ENCODE assay signal across 12 mouse cellular contexts in genomic region chr6:6219661-6220370, GRCm38 (mm10). TPM values are rescaled to one million over a fixed set of nuclear protein-coding genes. Genes with fewer than 3 reads are reported as not detected.
DNase-seq lines count a peak whose midpoint lies in the region; ATAC-seq and TF ChIP-seq lines count a peak whose summit lies in the region.
"Had no signal": no experiment of that assay in that cellular context is flagged by ENCODE, and none has a peak within 500 bp of the region (broad histone marks: within the 10 kb centered on the region; RNA-seq: fewer than 3 reads in every experiment).

No protein-coding gene starts in this region.

- H3K9me3 ChIP-seq in liver, embryonic 12.5 days (replicated peaks), result no peaks in the 10 kb centered on the region
- H3K9me3 ChIP-seq in liver, postnatal 0 days (ENCODE audit: low read length), result no peaks in the 10 kb centered on the region
- H3K9me3 ChIP-seq: forebrain, embryonic 10.5 days; neural tube, embryonic 15.5 days had no signal

- TF ChIP-seq CTCF in cerebellum, adult 2 months (IDR thresholded peaks at IDR 0.05; ENCODE audit: borderline replicate concordance, insufficient read depth, low read depth, low read length), result no peak
- no peak for TF ChIP-seq CTCF in liver, postnatal 0 days (IDR thresholded peaks at IDR 0.05; ENCODE audit: low read depth)

- no peak for ATAC-seq in liver, embryonic 12.5 days
- peak; percentile 82 for ATAC-seq in liver, postnatal 0 days
- no peak for ATAC-seq in erythroid progenitor cell, adult 5-6 weeks (replicated peaks; ENCODE audit: low FRiP score, poor library complexity, severe bottlenecking)
- ATAC-seq: activated CD4-positive, CD25-positive, alpha-beta regulatory T cell, adult 4 months had no signal

- no peak overlapping the region for H3K4me3 ChIP-seq in cerebellum, adult 2 months (replicated peaks; ENCODE audit: insufficient read depth, low read depth, low read length)
- H3K4me3 ChIP-seq in liver, embryonic 12.5 days, result no peak overlapping the region
- no peak overlapping the region for H3K4me3 ChIP-seq in liver, postnatal 0 days (ENCODE audit: low read depth, low read length)
- H3K4me3 ChIP-seq: forebrain, embryonic 10.5 days; neural tube, embryonic 15.5 days had no signal

- H3K4me2 ChIP-seq in liver, embryonic 12.5 days, result no peak overlapping the region
- no peak overlapping the region for H3K4me2 ChIP-seq in liver, postnatal 0 days (ENCODE audit: low read depth, low read length)
- H3K4me2 ChIP-seq: neural tube, embryonic 15.5 days had no signal

- no peaks in the 10 kb centered on the region for H3K36me3 ChIP-seq in liver, embryonic 12.5 days
- H3K36me3 ChIP-seq in liver, postnatal 0 days (replicated peaks; ENCODE audit: insufficient read depth, low read length), result no peaks in the 10 kb centered on the region
- H3K36me3 ChIP-seq: forebrain, embryonic 10.5 days; neural tube, embryonic 15.5 days had no signal

- H3K27me3 ChIP-seq in cerebellum, adult 2 months (ENCODE audit: control insufficient read depth, insufficient read depth, low read length), result no peaks in the 10 kb centered on the region
- no peaks in the 10 kb centered on the region for H3K27me3 ChIP-seq in liver, embryonic 12.5 days (replicated peaks)
- H3K27me3 ChIP-seq in liver, postnatal 0 days (ENCODE audit: insufficient read depth, low read length), result no peaks in the 10 kb centered on the region
- H3K27me3 ChIP-seq: neural tube, embryonic 15.5 days had no signal

- peak; percentile 8 to 18 for DNase-seq in cerebellum, adult 2 months
- DNase-seq in cerebellum, adult 9-11 months, result no peak
- peak; percentile 18 for DNase-seq in liver
- DNase-seq in fibroblast of lung, adult 2 months (ENCODE audit: low read depth), result peak; percentile 59
- peak; percentile 81 for DNase-seq in liver, postnatal 0 days
- DNase-seq in embryo, embryonic 10.5 days (ENCODE audit: low spot score), result no peak
- DNase-seq: heart, postnatal 36 days had no signal

- WGBS in cerebellum, adult 2 months, result 56% methylated on average over 12 of the region's 12 CpGs
- 56% methylated on average over 12 of the region's 12 CpGs for WGBS in liver, embryonic 12.5 days (ENCODE audit: insufficient replicate concordance)
- 53% methylated on average over 12 of the region's 12 CpGs for WGBS in liver, postnatal 0 days (ENCODE audit: insufficient replicate concordance)

- peak; percentile 90; the same call in 1 of the 2 replicates for TF ChIP-seq EP300 in liver, postnatal 0 days (IDR thresholded peaks at IDR 0.05; ENCODE audit: low read depth)

- H3K9ac ChIP-seq in liver, embryonic 12.5 days, result no peak overlapping the region
- no peak overlapping the region for H3K9ac ChIP-seq in liver, postnatal 0 days (replicated peaks)
- H3K9ac ChIP-seq: neural tube, embryonic 15.5 days had no signal

- no peak for TF ChIP-seq POLR2A in cerebellum, adult 2 months (IDR thresholded peaks at IDR 0.05; ENCODE audit: borderline replicate concordance, insufficient read depth, low read length)

- H3K4me1 ChIP-seq in cerebellum, adult 2 months (ENCODE audit: control insufficient read depth, insufficient read depth, low read length), result no peaks in the 10 kb centered on the region
- peaks cover 24% of the 10 kb centered on the region for H3K4me1 ChIP-seq in liver, embryonic 12.5 days
- peaks cover 16% of the 10 kb centered on the region; the same call in 1 of the 2 replicates for H3K4me1 ChIP-seq in liver, postnatal 0 days (ENCODE audit: insufficient read depth)

- H3K27ac ChIP-seq in cerebellum, adult 2 months (ENCODE audit: insufficient read depth, low read length), result no peak overlapping the region
- H3K27ac ChIP-seq in liver, embryonic 12.5 days, result no peak overlapping the region
- peak overlapping the region; percentile 86 for H3K27ac ChIP-seq in liver, postnatal 0 days (ENCODE audit: low read depth)
- H3K27ac ChIP-seq: forebrain, embryonic 10.5 days; neural tube, embryonic 15.5 days had no signal

RNA-seq across cellular contexts. Expression of gene Slc25a13, which starts 2.8 kb away (rescaled TPM):
- 5.1 and 5.8 TPM in 2 replicates for polyA plus RNA-seq in cerebellum, adult 2 months (2012; rRNA removed)
- polyA plus RNA-seq in liver, embryonic 12.5 days (2016; fragmentation: Nextera tagmentation; extraction: Ambion mirVana), result 41.9 and 43.6 TPM in 2 replicates
- polyA plus RNA-seq in liver, postnatal 0 days (2015; fragmentation: Nextera tagmentation; extraction: Ambion mirVana), result 160 and 167 TPM in 2 replicates
- total RNA-seq in erythroid progenitor cell, adult 5-6 weeks (2015; ENCODE audit: low replicate concordance), result 1.4 and 4.2 TPM in 2 replicates
- total RNA-seq in erythroid progenitor cell, adult 5-6 weeks (2017; ENCODE audit: low replicate concordance), result 0.38 and 1.3 TPM in 2 replicates

Comparison
In these comparisons a context has a peak if more than half of its experiments do, and no peak if none do; other contexts are left out.
1. DNase-seq: peak in cerebellum, adult 2 months (2 of 2), liver (single experiment), fibroblast of lung, adult 2 months (single experiment) and liver, postnatal 0 days (single experiment); none in cerebellum, adult 9-11 months (single experiment) and embryo, embryonic 10.5 days (single experiment).